Mouse (Mus musculus): Measurements from ENCODE around the gene Hnrnpul2.

The Hnrnpul2 gene

DNA sequence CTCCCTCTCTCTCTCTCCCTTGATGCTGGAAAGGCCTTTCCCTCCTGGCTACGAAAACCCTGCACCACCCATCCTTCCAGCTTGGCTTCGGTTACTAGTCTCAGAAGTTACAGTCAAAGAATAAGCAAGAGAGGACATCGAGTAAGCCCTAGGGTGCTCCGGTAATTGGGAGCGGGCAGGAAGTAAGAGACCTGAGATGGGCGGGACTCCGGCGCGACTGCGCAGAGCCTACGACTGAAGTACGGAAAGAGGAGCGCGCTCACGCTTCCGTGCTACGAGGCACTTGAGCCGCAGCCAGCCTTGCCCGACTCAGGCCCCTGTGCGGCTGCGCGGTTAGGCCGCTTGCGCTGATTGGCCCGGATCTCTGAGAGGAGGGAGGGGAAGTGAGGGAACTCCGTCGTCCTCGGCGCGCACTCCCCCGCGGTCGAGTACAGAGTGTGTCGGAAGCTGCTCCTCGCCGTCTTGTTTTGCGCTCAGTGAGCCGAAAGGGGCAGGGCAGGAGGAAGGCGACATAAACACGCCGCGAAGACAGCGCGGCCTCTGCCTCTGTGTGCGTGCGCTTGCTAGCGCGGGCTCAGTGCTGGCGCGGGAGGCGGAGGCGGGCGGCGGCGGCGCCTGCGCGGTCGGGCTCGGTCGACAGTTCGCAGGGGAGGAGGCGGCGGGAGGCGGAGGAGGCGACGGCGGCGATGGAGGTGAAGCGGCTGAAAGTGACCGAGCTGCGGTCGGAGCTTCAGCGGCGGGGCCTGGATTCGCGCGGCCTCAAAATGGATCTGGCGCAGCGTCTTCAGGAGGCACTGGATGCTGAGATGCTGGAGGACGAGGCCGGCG, at the start of gene Hnrnpul2:
Gene Hnrnpul2 (plus strand): TSS at position 415 of the 828 bp plus-strand sequence.
- peak; percentile 93 to 94 for DNase-seq (ENCODE audit: low spot score in 2 of 2)

DNA sequence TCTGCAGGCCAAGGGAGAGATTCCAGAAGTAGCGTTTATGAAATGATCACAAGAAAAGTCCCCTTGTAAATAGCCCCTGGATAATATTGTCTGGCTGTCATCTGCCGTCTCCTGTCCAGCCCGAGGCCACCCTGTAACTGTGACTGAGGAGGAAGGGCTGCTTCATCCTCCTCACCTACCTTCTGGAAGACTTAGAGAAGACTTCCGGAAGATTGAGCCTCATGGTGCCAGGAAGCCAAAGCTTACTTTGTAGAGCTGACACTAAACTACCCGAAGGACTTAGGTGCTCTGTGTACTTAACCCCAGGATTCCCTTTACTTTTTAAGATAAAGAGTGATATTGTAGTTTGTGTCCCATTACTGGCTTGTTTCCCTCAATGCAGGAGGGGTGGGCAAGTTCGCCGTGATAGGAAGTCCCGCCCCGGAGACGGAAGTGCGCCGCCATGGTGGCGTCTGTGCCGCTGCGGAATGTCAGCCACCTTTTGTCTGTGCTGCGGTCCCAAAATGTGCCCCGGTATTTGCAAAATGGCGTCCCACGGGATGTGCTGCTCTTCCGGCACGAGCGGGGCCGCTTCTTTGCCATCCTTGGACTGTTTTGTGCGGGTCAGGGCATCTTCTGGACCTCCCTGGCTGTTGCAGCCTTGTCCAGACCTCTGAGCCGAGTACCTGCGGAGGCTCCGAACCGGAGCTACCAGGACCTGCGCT, 49.1 kb upstream of the Hnrnpul2 start, which contains the start of gene Tmem223:
Gene Tmem223 (plus strand): TSS at position 430 of the 704 bp plus-strand sequence.
- DNase-seq (ENCODE audit: low spot score in 2 of 2), result peak; percentile 60 to 76

DNA sequence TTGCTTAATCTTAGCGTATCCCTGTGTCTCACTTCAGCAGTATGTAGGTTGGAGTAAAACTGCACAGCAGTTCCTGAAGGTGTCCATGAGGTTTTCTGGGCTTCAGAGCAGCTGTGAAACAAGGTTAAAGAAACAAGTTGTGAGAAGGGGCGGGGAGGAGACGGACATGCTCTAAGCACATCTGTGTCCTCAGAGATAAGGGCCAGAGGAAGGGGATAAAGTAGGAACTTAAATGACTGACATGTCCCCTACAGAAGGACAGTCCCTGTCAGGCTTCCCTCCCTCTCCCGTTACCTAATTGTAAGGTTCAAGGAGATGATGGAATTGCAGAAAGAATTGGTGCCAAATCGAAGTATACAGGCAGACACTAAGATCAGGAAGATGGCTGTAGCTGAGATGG, 46.8 kb upstream of the Hnrnpul2 start:
- no peak for DNase-seq (ENCODE audit: low spot score in 2 of 2)

DNA sequence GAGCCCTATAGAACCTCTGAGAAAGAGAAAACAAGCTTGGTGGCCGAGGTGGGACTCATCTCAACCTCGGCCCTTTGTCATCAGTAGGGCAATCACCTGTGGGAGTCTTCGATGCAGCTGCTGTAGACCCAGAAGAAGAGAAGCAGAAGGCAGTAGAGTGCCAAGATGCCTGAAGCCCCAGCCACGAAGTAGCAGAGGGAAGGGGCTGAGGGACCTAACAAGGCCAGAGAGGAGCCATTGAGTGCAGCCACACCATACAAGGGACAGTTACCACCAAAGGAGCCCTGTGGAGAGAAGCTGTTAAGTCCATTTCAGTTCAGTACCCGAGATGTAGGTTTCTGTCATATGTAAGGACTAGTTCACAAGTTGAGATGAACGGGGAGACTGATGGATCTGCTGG, 46.4 kb upstream of the Hnrnpul2 start:
- no peak for DNase-seq (ENCODE audit: low spot score in 2 of 2)

DNA sequence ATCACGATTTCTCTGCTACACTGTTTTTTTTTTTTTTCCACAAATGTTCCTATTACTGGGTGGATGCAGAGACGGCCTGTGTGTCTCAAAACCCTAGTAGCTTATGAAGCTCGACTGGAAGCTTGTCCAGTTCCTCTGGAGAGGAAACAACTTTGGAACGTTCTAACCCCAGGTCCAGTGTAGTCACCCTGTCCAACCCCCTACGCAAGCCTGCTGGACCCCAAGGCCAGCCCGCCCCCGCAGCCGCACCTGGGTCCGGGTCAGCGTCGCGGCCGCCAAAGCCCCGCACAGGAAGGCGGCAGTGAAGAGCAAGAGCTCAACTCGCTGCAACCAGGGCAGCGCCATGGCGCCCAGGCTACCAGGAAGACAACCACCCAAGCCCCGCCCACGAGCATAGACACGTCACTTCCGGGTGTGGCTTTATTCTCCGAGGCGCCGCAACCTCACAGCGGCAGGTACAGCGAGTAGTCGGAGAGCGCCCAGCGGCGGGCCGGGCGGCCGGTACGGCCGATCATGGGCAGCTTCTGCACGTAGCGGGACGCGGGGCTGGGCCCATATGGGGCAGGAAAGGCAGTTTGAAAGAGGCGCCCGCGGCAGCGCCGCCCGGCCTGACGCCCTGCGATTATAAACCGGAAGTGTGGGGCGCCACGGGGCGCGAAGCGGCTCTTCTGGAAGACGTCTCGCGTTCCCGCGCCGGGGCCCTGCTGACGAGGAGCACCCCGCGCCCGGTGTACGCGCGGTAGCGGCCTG, 45.5 kb upstream of the Hnrnpul2 start, which contains the start of gene Tmem179b:
Gene Tmem179b (minus strand): TSS at position 382 of the 750 bp plus-strand sequence.
- peak; percentile 95 to 98 for DNase-seq (ENCODE audit: low spot score in 2 of 2)

DNA sequence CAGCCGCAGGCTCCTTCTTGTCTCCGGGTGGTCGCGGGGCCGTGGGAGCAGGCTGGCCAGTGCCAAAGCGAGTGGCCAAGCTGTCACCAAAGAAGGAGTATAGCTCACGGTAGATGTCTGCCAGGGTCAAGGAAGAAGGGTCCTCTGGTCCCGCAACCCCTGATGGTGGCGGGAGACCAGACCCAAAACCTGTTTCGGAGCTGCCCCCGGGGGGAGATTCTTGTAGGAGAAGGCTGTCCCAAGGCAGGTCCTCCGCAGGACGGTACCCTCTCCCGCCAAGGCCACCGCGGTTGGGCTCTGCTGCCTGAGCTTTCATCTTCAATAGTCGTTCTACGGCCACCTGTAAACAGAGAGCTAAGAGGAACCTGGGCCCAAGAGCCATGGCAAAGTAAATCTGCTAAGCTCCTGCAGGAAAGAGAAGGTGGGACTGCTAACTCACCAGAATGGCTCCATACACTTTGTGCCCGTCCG, 44.8 kb upstream of the Hnrnpul2 start:
- peak in 1 of 2 experiments; percentile 26 for DNase-seq (ENCODE audit: low spot score in 2 of 2)

DNA sequence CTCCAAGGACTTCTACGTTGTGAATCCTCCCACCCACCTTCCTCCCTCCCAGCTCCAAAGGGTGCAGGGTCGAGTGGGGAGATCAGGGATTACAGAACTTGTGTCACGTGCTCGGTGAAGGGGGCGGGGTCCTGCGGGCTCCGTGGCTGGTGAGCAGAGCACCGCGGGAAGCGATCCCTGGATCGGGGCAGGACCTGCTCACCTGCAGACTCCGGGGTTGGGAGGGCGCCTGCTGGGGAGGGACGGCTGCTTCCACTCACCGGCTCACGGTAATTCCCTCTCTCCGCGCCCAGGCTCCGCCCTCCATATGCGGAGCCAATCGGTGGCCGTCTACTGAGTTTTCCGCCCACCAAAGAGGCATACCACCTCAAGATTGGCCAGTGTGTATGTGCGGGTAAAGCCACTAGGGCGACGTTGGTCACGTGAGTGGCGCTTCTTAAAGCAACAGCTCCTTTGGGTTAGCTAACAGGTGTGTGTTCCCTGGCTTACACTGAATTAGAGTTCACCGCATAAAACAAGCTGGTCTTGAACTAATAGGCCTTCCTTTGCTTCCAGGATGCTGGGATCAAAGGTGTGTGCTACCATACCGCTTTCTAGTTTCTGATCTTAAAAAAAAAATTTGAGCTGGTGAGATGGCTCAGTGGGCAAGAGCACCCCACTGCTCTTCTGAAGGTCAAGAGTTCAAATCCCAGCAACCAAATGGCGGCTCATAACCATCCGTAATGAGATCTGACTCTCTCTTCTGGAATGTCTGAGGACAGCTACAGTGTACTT, 33.6 kb upstream of the Hnrnpul2 start, which contains the start of gene Taf6l:
Gene Taf6l (minus strand): TSS at position 410 of the 774 bp plus-strand sequence.
- DNase-seq (ENCODE audit: low spot score in 2 of 2), result peak; percentile 81 to 85

DNA sequence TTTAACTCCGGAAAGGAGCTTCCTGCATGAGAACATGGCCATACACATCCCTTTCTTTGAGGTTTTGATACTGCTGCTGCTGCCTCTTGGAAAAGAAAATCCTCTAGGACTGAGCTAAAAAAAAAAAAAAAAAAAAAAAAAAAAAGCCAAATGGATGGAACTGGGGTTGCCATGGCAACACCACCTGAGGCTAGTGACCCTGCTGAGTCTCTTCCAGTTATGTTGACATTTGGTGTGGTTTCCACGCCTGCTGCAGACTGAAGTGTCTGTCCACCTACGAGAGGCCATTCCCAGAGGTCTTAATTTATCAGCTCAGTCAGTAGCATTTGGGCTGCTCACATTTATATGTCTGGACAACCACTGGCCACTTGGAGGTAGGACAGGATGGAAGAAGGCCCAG, 31.3 kb upstream of the Hnrnpul2 start:
- no peak for DNase-seq (ENCODE audit: low spot score in 2 of 2)

DNA sequence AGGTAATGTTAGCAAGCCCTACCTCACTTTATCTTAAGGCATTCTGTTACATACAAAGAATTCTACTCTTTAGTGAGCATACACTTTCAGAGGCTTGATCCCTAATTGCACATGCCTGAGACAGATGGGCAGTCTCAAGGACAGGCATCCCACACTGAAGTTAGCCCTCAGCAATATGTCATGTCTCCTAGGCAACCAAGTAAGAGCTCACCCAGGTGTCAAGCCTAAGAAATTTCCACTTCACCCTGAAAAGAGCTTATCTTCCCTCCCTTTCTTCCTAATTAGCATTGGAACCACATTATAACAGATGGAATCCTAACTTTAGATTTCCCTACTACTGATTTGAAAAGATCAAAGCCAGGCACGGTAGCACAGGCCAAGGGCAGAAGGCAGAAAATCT, 30.6 kb upstream of the Hnrnpul2 start:
- DNase-seq (ENCODE audit: low spot score in 2 of 2), result no peak

DNA sequence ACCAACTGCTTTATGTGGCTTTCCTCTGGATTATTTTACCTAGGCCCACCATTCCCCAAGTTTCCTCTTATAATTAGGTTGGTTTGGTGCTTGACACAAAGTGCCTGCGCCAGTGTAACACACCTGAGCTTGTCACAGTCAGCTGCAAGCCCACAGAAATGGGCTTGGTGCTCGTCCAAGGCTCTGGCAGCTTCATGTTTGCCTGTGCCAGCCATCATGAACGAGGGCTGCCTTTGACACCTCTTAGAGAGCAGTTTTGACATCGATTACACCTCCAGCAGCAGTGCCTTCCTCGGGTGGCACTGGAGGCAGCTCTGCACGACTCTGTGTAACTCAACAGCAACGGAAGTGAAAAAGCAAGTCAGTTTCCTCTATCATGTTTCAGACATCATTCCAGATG, 29.6 kb upstream of the Hnrnpul2 start:
- no peak for DNase-seq (ENCODE audit: low spot score in 2 of 2)

DNA sequence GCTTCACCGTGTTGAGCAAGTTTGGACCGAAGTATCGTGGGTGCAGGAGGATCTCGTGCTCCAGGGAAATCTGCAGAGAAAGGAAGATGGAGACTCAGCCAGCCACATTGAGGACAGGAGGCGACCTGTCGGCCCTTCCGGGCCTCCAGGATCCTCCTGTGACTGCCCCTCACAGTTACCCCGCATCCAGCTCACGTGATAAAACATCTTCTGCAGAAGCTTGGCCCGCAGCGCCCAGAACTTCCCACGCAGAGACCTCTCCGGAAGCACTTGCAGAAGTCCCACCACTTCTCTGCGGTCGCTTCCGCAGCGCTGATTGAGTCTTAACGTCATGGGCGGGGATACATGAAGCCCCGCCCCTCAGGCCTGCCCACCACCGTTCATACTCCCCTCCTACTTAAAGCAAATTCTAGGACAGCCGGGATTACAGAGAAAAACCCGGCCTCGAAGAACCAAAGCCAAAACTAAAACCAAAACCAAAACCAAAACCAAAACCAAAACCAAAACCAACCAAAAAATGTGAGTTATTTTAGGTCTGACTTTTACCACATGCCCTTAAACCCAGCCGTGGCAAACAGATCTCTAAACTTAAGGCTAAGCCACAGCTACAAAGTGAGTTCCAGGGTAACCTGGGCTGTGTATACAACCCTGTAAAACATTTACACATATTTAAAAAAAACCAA, 21.4 kb upstream of the Hnrnpul2 start, which contains the start of gene Polr2g:
Gene Polr2g (minus strand): TSS at position 314 of the 683 bp plus-strand sequence.
- peak; percentile 73 to 79 for DNase-seq (ENCODE audit: low spot score in 2 of 2)

DNA sequence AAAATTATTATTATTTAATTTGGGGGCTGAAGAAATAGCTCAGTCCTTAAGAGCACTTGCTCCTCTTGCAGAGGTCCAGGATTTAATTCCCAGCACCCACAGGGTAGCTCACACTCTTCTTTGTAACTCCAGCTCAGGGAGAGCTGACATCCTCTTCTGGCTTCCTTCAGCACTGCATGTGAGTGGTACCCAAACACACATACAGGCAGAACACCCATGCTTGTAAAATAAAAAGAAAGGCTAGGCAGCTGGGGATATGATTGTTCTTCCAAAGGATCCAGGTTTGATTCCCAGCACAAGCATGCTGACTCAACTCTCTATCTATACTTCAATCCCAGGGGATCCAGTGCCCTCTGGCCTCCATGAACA, 20.9 kb upstream of the Hnrnpul2 start:
- no peak for DNase-seq (ENCODE audit: low spot score in 2 of 2)

DNA sequence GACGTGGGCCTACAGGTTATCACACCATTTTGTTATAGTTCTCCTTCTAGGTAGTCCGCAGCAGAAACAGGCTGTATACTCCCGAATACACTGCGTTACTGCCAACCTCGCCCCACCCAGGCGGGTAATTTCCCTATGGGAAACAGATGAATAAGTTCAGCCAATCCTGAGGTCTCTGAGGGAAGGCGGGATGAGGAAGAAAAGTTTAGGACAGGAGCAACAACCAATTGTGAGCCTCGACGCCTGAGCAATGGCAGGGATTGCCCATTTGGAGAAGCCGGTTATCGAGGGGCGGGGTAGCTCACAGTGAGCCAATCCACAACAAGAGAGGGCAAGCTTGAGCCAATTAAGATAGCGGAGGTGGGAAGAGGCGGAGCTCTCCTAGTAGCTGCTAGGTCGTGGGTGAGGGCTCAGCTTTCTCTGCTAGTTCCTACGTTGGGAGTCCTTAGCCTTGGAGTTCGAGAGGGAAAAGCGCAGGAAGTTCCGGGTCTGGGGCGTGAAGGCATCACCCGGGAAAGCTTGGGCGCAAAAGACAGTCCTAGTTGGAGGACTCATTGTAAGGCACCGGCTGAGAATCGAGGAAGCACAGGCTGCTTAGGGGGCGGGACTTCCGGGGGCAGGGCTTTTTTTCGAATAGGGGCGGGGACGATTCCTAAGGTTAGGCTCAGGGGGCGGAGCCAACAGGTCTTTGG, 17.5 kb upstream of the Hnrnpul2 start, which contains the start of gene Zbtb3:
Gene Zbtb3 (plus strand): TSS at position 426 of the 692 bp plus-strand sequence.
- peak; percentile 80 to 83 for DNase-seq (ENCODE audit: low spot score in 2 of 2)

DNA sequence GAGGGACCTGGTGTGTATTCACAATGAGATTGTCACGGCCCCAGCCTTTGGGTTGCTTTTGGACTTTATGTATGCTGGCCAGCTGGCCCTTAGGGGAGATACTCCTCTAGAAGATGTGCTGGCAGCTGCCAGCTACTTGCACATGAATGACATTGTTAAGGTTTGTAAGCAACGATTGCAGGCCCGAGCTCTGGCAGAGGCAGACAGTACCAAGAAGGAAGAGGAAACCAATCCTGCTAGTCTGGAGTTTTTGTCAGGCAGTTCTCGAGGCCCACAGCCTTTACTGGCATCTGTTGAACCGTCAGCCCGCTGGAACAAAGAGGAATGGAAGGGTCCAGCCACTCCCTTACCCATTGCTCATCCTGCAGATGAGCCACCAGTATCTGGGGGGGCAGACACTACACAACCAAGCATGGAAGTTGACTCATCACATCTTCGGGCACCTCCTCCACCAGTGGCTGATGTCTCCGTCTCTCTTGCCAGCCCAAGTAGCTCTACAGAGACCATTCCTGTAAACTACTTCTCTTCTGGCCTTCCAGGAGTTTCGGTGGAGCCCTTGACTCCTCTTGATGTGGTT, 16.5 kb upstream of the Hnrnpul2 start:
- no peak for DNase-seq (ENCODE audit: low spot score in 2 of 2)

DNA sequence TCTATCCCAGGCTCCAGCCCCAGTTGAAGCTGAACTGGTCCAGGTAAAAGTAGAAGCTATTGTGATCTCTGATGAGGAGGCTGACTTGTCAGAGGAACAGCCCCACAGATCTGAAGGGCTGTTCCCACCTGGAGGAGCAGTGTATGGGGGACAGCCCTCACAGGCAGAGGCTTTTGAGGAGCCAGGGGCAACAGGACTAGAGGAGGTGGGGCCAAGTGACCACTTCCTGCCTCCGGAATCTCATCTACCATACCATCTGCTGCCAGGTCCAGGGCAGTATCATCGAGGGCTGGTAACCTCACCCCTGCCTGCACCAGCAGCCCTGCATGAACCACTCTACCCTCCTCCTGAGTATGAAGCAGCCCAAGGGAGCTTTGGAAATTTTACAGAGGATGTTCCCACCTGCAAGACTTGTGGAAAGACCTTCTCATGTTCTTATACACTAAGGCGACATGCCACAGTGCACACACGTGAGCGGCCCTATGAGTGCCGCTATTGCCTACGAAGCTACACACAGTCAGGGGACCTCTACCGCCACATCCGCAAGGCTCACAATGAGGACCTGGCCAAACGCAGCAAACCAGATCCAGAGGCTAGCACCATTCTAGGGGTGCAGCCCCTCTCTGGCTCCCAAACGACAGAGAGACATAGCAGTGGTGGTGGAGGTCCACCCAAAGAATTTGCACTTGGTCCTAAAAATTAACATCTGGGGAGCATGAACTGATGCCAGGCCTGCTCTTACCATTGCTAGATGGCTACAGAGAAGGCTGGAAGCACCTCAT, 15.7 kb upstream of the Hnrnpul2 start:
- DNase-seq (ENCODE audit: low spot score in 2 of 2), result no peak

DNA sequence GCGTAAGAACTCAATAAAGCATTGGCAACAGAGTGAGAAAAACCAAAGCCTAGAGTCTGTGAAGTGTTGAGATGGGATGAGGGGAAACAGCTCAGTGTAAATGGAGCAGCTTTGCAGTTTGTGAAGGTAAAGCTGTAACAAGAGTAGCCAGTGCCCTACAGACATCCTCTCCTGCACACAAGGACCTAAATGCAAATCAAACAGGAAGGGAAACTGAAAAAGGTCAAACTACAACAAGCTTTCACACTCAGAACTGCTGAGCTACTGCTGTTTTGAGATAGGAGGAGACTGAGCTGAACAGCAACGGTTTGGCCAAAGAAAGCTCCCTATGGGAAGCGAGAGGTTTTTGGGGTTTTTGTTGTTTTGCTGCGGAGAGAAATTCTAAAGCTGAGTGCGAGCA, 13.0 kb upstream of the Hnrnpul2 start:
- DNase-seq (ENCODE audit: low spot score in 2 of 2), result no peak

DNA sequence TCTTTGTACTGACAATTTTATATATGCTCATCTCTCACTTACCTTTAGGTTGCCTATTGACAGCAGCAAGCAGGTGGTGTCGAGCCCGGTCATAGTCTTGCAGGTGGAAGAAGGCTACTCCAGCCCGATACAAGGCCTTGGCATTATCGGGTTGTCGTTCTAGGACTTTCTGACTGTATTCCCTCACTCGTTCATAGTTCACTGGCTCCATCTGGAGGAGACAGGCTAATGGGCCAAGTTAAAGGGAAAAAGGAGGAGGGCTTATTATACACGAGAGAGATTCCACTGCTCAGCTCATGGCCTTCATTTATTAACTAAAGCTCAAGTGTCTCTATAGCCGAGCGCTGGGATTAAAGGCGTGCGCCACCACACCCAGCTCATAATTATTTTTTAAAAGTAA, 4.0 kb upstream of the Hnrnpul2 start:
- no peak for DNase-seq (ENCODE audit: low spot score in 2 of 2)

DNA sequence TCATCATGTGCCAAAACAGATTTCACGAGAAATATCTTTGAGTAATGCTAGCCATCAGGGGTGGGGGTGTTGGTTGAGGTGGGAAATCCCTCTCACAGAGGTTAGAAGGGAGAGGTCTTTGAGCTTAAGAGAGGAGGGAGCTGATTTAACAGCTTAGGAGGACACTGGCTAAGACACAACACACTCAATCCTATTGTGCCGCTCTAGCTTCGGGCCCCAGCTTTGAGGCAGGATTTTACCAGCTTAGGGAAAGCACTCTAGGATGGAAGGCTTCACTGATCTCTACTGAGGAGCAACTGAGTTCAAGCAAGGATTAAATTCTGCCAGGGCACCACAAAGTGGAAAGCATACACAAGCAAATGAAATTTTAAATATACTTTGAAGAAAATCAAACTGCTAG, 2.8 kb upstream of the Hnrnpul2 start:
- DNase-seq (ENCODE audit: low spot score in 2 of 2), result no peak
